Mouse (Mus musculus) embryonic facial prominence, embryonic 11.5 days (tissue): Measurements from ENCODE around the gene Pik3cb. TPM values are rescaled to one million over a fixed set of nuclear protein-coding genes. Genes with fewer than 3 reads are reported as not detected.

Experiments
- ATAC-seq: fragments of 200-750 bp; cut with Nextera tagmentation; replicated peaks from 2 replicates; pipeline ENCODE4 v1.8.0; 2017; ENCODE audit warnings: low read depth; ENCODE audit not compliant: insufficient number of reproducible peaks, low FRiP score, low TSS enrichment
- DNase-seq: peaks from one replicate; pipeline ENCODE4 v3.0.0-alpha.2; 2015; ENCODE audit warnings: low spot score
- H3K27ac ChIP-seq: fragments of 300-500 bp; sonication (generic); replicated peaks from 2 replicates; pipeline ENCODE4 v1.5.1; 2014; ENCODE audit warnings: mild to moderate bottlenecking, low read depth, low read length, control low read depth
- H3K27me3 ChIP-seq: fragments of 300-500 bp; sonication (generic); 2 replicates; pipeline ENCODE4 v1.6.1; 2014; ENCODE audit warnings: mild to moderate bottlenecking, low read length, moderate library complexity, mixed read lengths; ENCODE audit not compliant: control insufficient read depth, insufficient read depth
- H3K36me3 ChIP-seq: fragments of 300-500 bp; sonication (generic); replicated peaks from 2 replicates; pipeline ENCODE4 v1.6.1; 2014; ENCODE audit warnings: low read depth, mild to moderate bottlenecking, low read length, moderate library complexity, mixed read lengths; ENCODE audit not compliant: control insufficient read depth, insufficient read depth
- H3K4me1 ChIP-seq: fragments of 300-500 bp; sonication (generic); 2 replicates; pipeline ENCODE4 v1.6.1; 2014; ENCODE audit warnings: low read length, mixed read lengths; ENCODE audit not compliant: control insufficient read depth, insufficient read depth
- H3K4me2 ChIP-seq: fragments of 300-500 bp; sonication (generic); 2 replicates; pipeline ENCODE4 v1.6.1; 2014; ENCODE audit warnings: low read depth, mild to moderate bottlenecking, control low read depth, low read length, moderate library complexity
- H3K4me3 ChIP-seq: fragments of 300-500 bp; sonication (generic); 2 replicates; pipeline ENCODE4 v1.5.1; 2014; ENCODE audit warnings: low read depth, low read length, control low read depth
- H3K9ac ChIP-seq: fragments of 300-500 bp; sonication (generic); replicated peaks from 2 replicates; pipeline ENCODE4 v1.6.1; 2014; ENCODE audit warnings: mild to moderate bottlenecking, control low read depth, low read length
- H3K9me3 ChIP-seq: fragments of 300-500 bp; sonication (generic); replicated peaks from 2 replicates; pipeline ENCODE4 v1.6.1; 2016; ENCODE audit warnings: mild to moderate bottlenecking, low read length, inconsistent platforms, mixed read lengths; ENCODE audit not compliant: control insufficient read depth
- WGBS: fragments of 180-500 bp; shearing (Covaris S2); extraction: QIAGEN DNeasy Blood & Tissue Kit; methylation state at CpG from one replicate; pipeline ENCODE4 v1.1.7; 2014; 5-methylcytosine and 5-hydroxymethylcytosine counted together
- polyA plus RNA-seq: library from polyadenylated mRNA; unstranded; fragments of >200 nt; fragmentation: Nextera tagmentation; extraction: Ambion mirVana; gene quantifications from 2 replicates; pipeline ENCODE4 v1.2.1, GENCODE M21; 2014

Pik3cb gene
- polyA plus RNA-seq, 1 experiment from 2014 or later, result 0.90 TPM

GRCm38 (mm10) chr9:99159932-99160331 is 19.5 kb upstream of the Pik3cb start:
- no peaks in the 10 kb centered on the region for H3K9me3 ChIP-seq
- H3K4me2 ChIP-seq, result no peak overlapping the region
- H3K9ac ChIP-seq, result no peak overlapping the region
- ATAC-seq, result no peak
- H3K4me1 ChIP-seq, result no peaks in the 10 kb centered on the region
- H3K27ac ChIP-seq, result no peak overlapping the region
- WGBS, result 86% methylated on average over 5 of the region's 5 CpGs
- H3K27me3 ChIP-seq, result no peaks in the 10 kb centered on the region
- H3K4me3 ChIP-seq, result no peak overlapping the region
- DNase-seq, result no peak
- H3K36me3 ChIP-seq, result no peaks in the 10 kb centered on the region

- ATAC-seq (no peak), DNase-seq (no peak)
- Histone ChIP-seq H3K27ac (no peak overlapping the region), H3K36me3 (no peaks in the 10 kb centered on the region), H3K4me3 (no peak overlapping the region), H3K27me3 (no peaks in the 10 kb centered on the region), H3K4me2 (no peak overlapping the region), H3K9ac (no peak overlapping the region), H3K9me3 (no peaks in the 10 kb centered on the region), H3K4me1 (no peaks in the 10 kb centered on the region)
- 87% methylated on average over 6 of the region's 6 CpGs for WGBS
Observed at GRCm38 (mm10) chr9:99158708-99159107, 18.3 kb upstream of the Pik3cb start.

GRCm38 (mm10) chr9:99158203-99158632 is 17.8 kb upstream of the Pik3cb start:
- H3K27me3 ChIP-seq, result no peaks in the 10 kb centered on the region
- no peak for DNase-seq
- WGBS, result 80% methylated on average over 7 of the region's 7 CpGs
- H3K4me2 ChIP-seq, result no peak overlapping the region
- H3K27ac ChIP-seq, result no peak overlapping the region
- no peak overlapping the region for H3K4me3 ChIP-seq
- H3K9me3 ChIP-seq, result no peaks in the 10 kb centered on the region
- no peak for ATAC-seq
- H3K36me3 ChIP-seq, result no peaks in the 10 kb centered on the region
- H3K9ac ChIP-seq, result no peak overlapping the region
- no peaks in the 10 kb centered on the region for H3K4me1 ChIP-seq

DNA sequence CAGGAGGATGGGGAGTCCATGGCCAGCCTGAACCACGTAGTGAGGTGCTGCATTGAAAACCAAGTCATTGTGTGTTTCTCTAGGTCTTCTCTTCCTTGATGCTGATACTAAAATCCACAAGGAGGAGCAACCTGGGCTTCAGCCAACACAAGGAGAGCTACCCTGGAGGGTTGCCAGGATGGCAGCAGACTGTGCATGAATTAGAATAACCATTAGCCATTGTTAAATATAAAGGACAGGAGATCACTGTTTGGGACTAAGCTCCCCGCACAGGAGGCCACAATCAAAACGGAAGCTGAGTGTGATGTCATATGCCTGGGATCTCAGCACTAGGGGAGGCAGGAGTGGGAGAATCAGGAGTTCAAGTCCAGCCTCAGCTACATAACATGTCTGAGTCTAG is 13.2 kb upstream of the Pik3cb start:
- no peak overlapping the region for H3K27ac ChIP-seq
- H3K9me3 ChIP-seq, result no peaks in the 10 kb centered on the region
- no peak for DNase-seq
- H3K4me1 ChIP-seq, result no peaks in the 10 kb centered on the region
- H3K4me2 ChIP-seq, result no peak overlapping the region
- no peak for ATAC-seq
- H3K9ac ChIP-seq, result no peak overlapping the region
- H3K27me3 ChIP-seq, result no peaks in the 10 kb centered on the region
- 43% methylated on average over 3 of the region's 3 CpGs for WGBS
- no peaks in the 10 kb centered on the region for H3K36me3 ChIP-seq
- no peak overlapping the region for H3K4me3 ChIP-seq

DNA sequence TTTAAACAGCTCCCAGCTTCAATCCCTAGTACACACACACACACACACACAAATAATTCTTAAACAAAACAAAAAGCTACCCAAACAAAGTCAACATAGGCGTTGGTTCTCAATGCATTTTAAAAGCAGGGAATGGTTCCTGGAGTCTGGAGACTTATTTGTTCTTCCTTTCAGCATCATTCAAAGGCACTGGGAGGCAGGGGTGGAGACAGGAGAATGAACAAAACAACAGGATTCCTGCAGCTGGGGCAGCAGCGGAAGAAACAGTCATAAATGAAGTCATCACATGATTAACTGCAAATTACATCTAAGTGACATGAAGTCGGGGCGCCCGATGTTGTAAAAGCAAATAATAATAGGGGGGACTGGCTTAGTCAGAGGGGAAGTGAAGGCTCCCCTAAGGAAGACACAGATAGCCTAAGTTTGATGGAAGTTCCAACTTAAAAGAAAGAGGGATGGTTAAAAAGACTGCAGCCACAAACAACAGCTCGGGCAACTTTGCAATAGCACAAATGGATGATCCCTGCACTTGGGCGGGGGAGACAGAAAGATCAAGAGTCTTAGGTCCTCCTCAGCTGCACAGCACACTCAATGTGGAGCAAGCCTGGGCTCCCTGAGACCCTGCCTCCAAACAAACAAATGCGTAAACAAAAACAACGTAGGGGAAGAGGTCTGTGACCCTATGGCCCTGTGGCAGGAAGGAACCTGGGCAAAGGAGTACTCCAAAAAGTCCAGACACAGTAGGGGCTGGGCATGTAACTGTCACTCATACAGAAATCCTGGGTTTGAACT is 12.5 kb upstream of the Pik3cb start:
- Histone ChIP-seq H3K4me3 (no peak overlapping the region), H3K4me1 (no peaks in the 10 kb centered on the region), H3K9ac (no peak overlapping the region), H3K9me3 (no peaks in the 10 kb centered on the region), H3K27ac (no peak overlapping the region), H3K27me3 (no peaks in the 10 kb centered on the region), H3K36me3 (no peaks in the 10 kb centered on the region), H3K4me2 (no peak overlapping the region)
- 48% methylated on average over 9 of the region's 9 CpGs for WGBS
- DNase-seq, result no peak
- no peak for ATAC-seq

DNA sequence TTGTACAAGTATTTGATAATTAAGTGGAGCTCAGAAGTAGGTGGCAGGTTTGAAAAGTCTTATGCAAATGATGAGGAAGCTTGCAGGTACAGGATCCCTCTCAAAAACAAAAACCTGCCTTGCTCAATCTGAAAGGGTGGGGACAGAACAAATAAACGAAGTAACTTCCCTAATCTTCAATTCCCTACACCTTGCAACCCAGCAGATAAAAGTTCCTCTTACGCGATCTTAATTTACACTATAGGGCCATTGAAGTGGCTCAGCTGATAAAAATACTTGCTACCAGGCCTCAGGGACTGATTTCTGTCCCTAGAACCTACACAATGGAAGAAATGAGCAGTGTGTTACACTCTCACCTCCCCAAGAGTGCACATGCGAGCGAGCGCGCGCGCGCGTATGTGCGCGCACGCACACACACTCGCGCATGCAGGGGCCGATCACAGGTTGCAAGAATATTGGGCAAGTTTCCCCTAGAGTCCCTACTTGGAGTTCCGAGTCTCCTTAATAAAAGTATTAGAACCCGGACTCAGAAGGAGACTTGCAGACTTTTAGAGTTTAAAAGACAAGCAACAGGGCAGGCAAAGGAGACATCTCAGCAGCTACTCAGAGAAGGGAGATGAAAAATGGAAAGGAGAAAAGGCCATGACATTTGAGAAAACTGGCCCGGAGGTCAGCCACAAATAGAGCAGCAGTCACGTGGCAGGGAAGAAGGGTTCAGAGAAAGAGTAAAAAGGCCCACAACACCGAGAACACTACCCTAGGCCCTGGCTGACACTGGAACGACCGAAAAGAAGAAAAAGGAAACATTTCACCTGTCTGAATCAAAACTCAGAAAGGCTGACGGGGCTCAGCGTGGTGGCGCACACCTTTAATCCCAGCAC is 6.7 kb upstream of the Pik3cb start:
- Histone ChIP-seq H3K27me3 (no peaks in the 10 kb centered on the region), H3K9ac (no peak overlapping the region), H3K4me3 (no peak overlapping the region), H3K4me1 (no peaks in the 10 kb centered on the region), H3K4me2 (no peak overlapping the region), H3K36me3 (no peaks in the 10 kb centered on the region), H3K27ac (no peak overlapping the region), H3K9me3 (no peaks in the 10 kb centered on the region)
- 79% methylated on average over 27 of the region's 27 CpGs for WGBS
- DNase-seq (no peak), ATAC-seq (no peak)

GRCm38 (mm10) chr9:99145756-99146155 is 5.3 kb upstream of the Pik3cb start:
- 62% methylated on average over 6 of the region's 6 CpGs for WGBS
- no peaks in the 10 kb centered on the region for H3K4me1 ChIP-seq
- no peak overlapping the region for H3K9ac ChIP-seq
- no peak overlapping the region for H3K27ac ChIP-seq
- no peaks in the 10 kb centered on the region for H3K9me3 ChIP-seq
- DNase-seq, result no peak
- no peak overlapping the region for H3K4me2 ChIP-seq
- no peaks in the 10 kb centered on the region for H3K36me3 ChIP-seq
- H3K27me3 ChIP-seq, result no peaks in the 10 kb centered on the region
- H3K4me3 ChIP-seq, result no peak overlapping the region
- no peak for ATAC-seq

- DNase-seq (no peak), ATAC-seq (no peak)
- H3K4me3 ChIP-seq, result no peak overlapping the region
- WGBS, result 64% methylated on average over 7 of the region's 7 CpGs
- no peak overlapping the region for H3K27ac ChIP-seq
- H3K36me3 ChIP-seq, result no peaks in the 10 kb centered on the region
- no peak overlapping the region for H3K4me2 ChIP-seq
- no peaks in the 10 kb centered on the region for H3K9me3 ChIP-seq
- no peaks in the 10 kb centered on the region for H3K27me3 ChIP-seq
- H3K9ac ChIP-seq, result no peak overlapping the region
- H3K4me1 ChIP-seq, result no peaks in the 10 kb centered on the region
Observed at GRCm38 (mm10) chr9:99144416-99144989, 4.1 kb upstream of the Pik3cb start.
